Mouse (Mus musculus): ENCODE data around the gene Duxbl2.
"Not testable (repeated sequence)": the region's sequence is repeated elsewhere in the genome, so short reads cannot be mapped to it uniquely, and the experiment has no call there.

Duxbl2 gene

GRCm38 (mm10) chr14:26118150-26118549 lies at the start of gene Duxbl2:
Duxbl2 (plus strand) TSS chr14:26118349.
- DNase-seq = not testable (repeated sequence)

- DNase-seq = not testable (repeated sequence)
Measured at GRCm38 (mm10) chr14:26076620-26077390, 41.3 kb upstream of the Duxbl2 start.

DNA sequence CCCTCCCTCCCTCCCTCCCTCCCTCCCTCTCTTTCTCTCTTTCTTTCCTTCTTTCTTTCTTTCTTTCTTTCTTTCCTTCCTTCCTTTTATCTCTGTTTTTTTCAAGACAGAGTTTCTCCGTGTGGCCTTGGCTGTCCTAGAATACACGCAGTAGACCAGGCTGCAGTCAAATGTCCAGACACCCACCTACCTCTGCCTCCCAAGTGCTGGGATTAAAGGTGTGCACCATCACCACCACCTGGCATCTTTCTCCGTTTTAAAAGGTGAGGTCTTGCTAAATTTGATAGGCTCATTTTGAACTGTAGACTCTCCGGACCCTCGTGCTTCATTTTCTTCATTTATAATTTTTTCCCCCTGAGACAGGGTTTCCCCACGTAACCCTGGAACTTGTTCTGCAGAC lies 36.9 kb upstream of the Duxbl2 start, which contains the start of gene Cphx2:
Gene Cphx2 (plus strand): TSS at position 301 of the 400 bp plus-strand sequence.
- DNase-seq = not testable (repeated sequence)

- not testable (repeated sequence) for DNase-seq
Measured at GRCm38 (mm10) chr14:26081997-26082396, 36.2 kb upstream of the Duxbl2 start, which contains the start of gene Cphx3. Cphx3 (plus strand) TSS chr14:26082297.

- not testable (repeated sequence) for DNase-seq
Measured at GRCm38 (mm10) chr14:26097622-26098021, 20.5 kb upstream of the Duxbl2 start.

- DNase-seq = not testable (repeated sequence)
Measured at GRCm38 (mm10) chr14:26118550-26119000, 426 bp downstream of the Duxbl2 start.

DNA sequence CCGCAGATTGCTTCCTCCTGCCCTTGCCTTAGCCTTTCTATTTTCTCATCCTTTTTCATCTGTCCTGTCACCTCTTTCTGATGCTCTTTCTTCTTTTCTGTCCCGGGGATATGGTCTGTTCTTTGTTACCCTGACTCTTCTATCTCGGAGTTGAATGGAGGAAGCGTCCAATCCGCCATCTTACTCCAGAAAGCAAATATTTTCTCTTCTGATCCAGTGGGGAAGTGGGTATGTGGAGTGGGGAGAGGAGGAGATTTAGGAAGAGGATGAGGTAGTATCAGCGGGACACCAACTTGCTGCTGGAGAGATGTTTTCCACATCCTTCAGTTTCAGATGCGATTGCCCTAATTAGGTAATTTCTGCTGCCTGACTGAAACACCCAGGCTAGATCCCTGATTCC lies 946 bp downstream of the Duxbl2 start:
- DNase-seq = not testable (repeated sequence)

GRCm38 (mm10) chr14:26147095-26147494 lies 28.9 kb downstream of the Duxbl2 start:
- DNase-seq = not testable (repeated sequence)

- DNase-seq = not testable (repeated sequence)
Measured at GRCm38 (mm10) chr14:26156032-26156431, 37.9 kb downstream of the Duxbl2 start.

DNA sequence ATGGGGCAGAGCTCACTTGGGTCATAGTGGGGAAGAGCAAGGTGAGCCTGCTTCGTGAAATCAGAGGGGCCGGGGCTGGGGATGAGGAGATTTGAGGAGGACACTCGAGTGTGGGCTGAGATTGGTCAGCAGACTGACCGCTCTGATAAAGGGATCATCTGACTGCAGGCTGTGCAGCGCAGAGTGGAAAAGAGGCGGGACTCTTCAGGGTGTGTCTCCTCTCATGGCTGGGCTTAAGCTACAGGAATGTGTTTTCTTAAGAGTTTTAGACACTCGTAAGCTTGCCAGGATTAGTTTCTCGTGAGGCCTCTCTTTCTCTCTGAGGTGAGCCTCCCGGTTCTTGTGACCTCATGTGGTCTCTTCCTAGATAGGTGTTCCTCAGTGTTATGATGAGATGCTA lies 43.0 kb downstream of the Duxbl2 start:
- DNase-seq = not testable (repeated sequence)

DNA sequence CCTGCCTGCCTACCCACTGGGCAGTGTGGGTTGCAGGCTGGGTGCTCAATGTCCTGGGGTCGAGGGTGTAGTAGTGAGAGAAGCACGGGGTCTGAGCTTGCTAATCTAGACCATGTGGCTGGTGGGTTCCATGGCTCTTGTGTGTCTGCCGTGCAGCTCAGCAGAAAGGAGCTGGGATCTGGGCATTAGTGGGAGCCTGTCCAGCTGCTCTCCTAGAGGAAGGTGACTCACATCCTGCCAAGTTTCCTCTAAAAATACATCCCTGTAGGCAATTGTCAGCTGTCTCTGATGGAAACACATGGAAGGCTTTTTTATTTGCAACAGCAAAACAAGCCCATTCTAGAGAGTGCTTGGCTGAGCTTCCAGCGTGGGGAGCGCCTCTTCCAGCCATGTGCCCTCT lies 44.3 kb downstream of the Duxbl2 start:
- not testable (repeated sequence) for DNase-seq

- DNase-seq = not testable (repeated sequence)
Measured at GRCm38 (mm10) chr14:26165266-26165665, 47.1 kb downstream of the Duxbl2 start.

DNA sequence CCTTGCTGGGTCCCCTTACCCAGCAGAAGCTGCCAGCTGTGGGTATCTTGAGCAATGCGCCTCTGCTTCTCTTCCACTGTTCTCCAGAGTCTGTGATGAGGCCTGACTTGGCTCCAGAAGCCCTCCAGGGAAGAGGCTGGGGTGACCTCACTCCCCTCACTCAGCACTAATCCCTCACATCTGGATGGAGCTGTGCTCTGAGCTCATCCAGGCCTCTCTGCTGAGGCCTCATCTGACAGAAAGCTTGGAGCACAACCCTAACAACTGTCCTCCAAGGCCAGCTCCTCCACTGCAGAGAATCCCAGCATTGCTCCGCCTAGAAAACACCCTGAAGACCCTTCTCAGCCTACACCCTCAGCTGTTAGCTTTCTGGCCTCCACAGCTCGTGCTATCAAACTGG lies 55.8 kb downstream of the Duxbl2 start:
- not testable (repeated sequence) for DNase-seq

DNA sequence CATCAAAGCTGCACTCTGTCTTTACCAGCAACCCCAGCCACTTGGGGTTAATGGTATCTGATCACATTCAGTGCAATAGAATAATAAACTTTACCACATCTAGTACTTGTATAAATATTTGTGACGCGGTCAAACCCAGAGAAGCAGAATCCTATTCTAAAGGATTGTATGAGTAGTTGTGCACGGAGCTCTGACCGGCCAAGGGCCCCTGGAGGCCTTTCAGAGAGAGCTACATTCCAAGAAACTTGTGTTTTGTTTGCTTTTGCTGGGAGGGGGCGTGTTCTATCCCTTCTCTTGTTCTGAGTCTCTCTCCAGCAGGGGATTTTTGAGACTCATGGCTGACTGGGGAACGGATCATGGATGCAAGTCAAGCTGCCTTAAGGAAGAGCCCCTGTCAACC lies 56.9 kb downstream of the Duxbl2 start:
- DNase-seq = not testable (repeated sequence)
